Mouse (Mus musculus) lung, embryonic 16.5 days (tissue): ENCODE results near the gene Arid4a. TPM values are rescaled to one million over a fixed set of nuclear protein-coding genes. Genes with fewer than 3 reads are reported as not detected.

Experiments used
- ATAC-seq: fragments of 200-750 bp; cut with Nextera tagmentation; 2 replicates; pipeline ENCODE4 v1.8.0; 2017; ENCODE audit warnings: low read depth, mild to moderate bottlenecking, moderate library complexity
- H3K27ac ChIP-seq: fragments of 300-500 bp; sonication (generic); 2 replicates; pipeline ENCODE4 v1.5.1; 2014; ENCODE audit warnings: mild to moderate bottlenecking, control low read depth, low read length
- H3K27me3 ChIP-seq: fragments of 300-500 bp; sonication (generic); 2 replicates; pipeline ENCODE4 v1.6.1; 2014; ENCODE audit warnings: low read depth, low read length, mixed read lengths; ENCODE audit not compliant: control insufficient read depth, insufficient read depth
- H3K36me3 ChIP-seq: fragments of 300-500 bp; sonication (generic); 2 replicates; pipeline ENCODE4 v1.6.1; 2014; ENCODE audit warnings: low read length; ENCODE audit not compliant: control insufficient read depth, insufficient read depth
- H3K4me1 ChIP-seq: fragments of 300-500 bp; sonication (generic); replicated peaks from 2 replicates; pipeline ENCODE4 v1.6.1; 2014; ENCODE audit warnings: low read length, mixed read lengths; ENCODE audit not compliant: control insufficient read depth, insufficient read depth
- H3K4me2 ChIP-seq: fragments of 300-500 bp; sonication (generic); 2 replicates; pipeline ENCODE4 v1.6.1; 2014; ENCODE audit warnings: low read depth, low read length, control low read depth
- H3K4me3 ChIP-seq: fragments of 300-500 bp; sonication (generic); 2 replicates; pipeline ENCODE4 v1.5.1; 2014; ENCODE audit warnings: mild to moderate bottlenecking, low read length, control low read depth
- H3K9ac ChIP-seq: fragments of 300-500 bp; sonication (generic); 2 replicates; pipeline ENCODE4 v1.6.1; 2014; ENCODE audit warnings: low read length, control low read depth
- H3K9me3 ChIP-seq: fragments of 300-500 bp; sonication (generic); 2 replicates; pipeline ENCODE4 v1.6.1; 2016; ENCODE audit warnings: low read length; ENCODE audit not compliant: control insufficient read depth
- WGBS: fragments of 180-500 bp; shearing (Covaris S2); extraction: QIAGEN DNeasy Blood & Tissue Kit; methylation state at CpG from one replicate; pipeline ENCODE4 v1.1.7; 2014; 5-methylcytosine and 5-hydroxymethylcytosine counted together
- polyA plus RNA-seq: library from polyadenylated mRNA; unstranded; fragments of >200 nt; fragmentation: Nextera tagmentation; extraction: Ambion mirVana; gene quantifications from 2 replicates; pipeline ENCODE4 v1.2.1, GENCODE M21; 2015

Gene Arid4a
- polyA plus RNA-seq, 1 experiment from 2014 or later = 44.7 TPM

- Histone ChIP-seq H3K27ac (no peak overlapping the region), H3K4me3 (no peak overlapping the region), H3K4me2 (no peak overlapping the region), H3K27me3 (no peaks in the 10 kb centered on the region), H3K4me1 (peaks cover 14% of the 10 kb centered on the region), H3K9me3 (no peaks in the 10 kb centered on the region), H3K9ac (no peak overlapping the region), H3K36me3 (peaks cover 24% of the 10 kb centered on the region)
- ATAC-seq = no peak
- WGBS = 94% methylated on average over 4 of the region's 4 CpGs
These were observed 30.7 kb downstream of the Arid4a start for GRCm38 (mm10) chr12:71046501-71046900.

GRCm38 (mm10) chr12:71047473-71048078, 31.8 kb downstream of the Arid4a start:
- Histone ChIP-seq H3K36me3 (peaks cover 20% of the 10 kb centered on the region), H3K9ac (peak overlapping the region; percentile 56), H3K4me2 (peak overlapping the region; percentile 58), H3K27me3 (no peaks in the 10 kb centered on the region), H3K27ac (peak overlapping the region; percentile 84), H3K4me3 (peak overlapping the region; percentile 30), H3K9me3 (no peaks in the 10 kb centered on the region), H3K4me1 (peaks cover 17% of the 10 kb centered on the region)
- ATAC-seq = no peak
- 46% methylated on average over 8 of the region's 8 CpGs for WGBS

GRCm38 (mm10) chr12:71048117-71048516, 32.3 kb downstream of the Arid4a start:
- 5% methylated on average over 7 of the region's 7 CpGs for WGBS
- Histone ChIP-seq H3K4me2 (peak overlapping the region; percentile 58), H3K4me3 (peak overlapping the region; percentile 30), H3K4me1 (peaks cover 19% of the 10 kb centered on the region), H3K9ac (peak overlapping the region; percentile 56), H3K9me3 (no peaks in the 10 kb centered on the region), H3K27ac (peak overlapping the region; percentile 84), H3K27me3 (no peaks in the 10 kb centered on the region), H3K36me3 (peaks cover 18% of the 10 kb centered on the region)
- ATAC-seq = peak; percentile 93

- H3K9ac ChIP-seq = no peak overlapping the region; the same call in 1 of the 2 replicates
These were observed 32.8 kb downstream of the Arid4a start for GRCm38 (mm10) chr12:71048561-71048960.

GRCm38 (mm10) chr12:71049596-71050265, 33.9 kb downstream of the Arid4a start:
- WGBS = 76% methylated on average over 10 of the region's 10 CpGs
- no peak overlapping the region for H3K27ac ChIP-seq
- H3K9ac ChIP-seq = no peak overlapping the region
- H3K27me3 ChIP-seq = no peaks in the 10 kb centered on the region
- peaks cover 19% of the 10 kb centered on the region for H3K4me1 ChIP-seq
- H3K9me3 ChIP-seq = no peaks in the 10 kb centered on the region
- no peak overlapping the region for H3K4me3 ChIP-seq
- no peak overlapping the region for H3K4me2 ChIP-seq
- ATAC-seq = no peak
- peaks cover 13% of the 10 kb centered on the region for H3K36me3 ChIP-seq

More at GRCm38 (mm10) chr12:71048561-71048960, 32.8 kb downstream of the Arid4a start:
- peak overlapping the region; percentile 58 for H3K4me2 ChIP-seq
- WGBS = 44% methylated on average over 1 of the region's 1 CpGs
- H3K36me3 ChIP-seq = peaks cover 16% of the 10 kb centered on the region
- peak overlapping the region; percentile 84 for H3K27ac ChIP-seq
- no peaks in the 10 kb centered on the region for H3K9me3 ChIP-seq
- ATAC-seq = no peak
- H3K27me3 ChIP-seq = no peaks in the 10 kb centered on the region
- H3K4me1 ChIP-seq = peaks cover 19% of the 10 kb centered on the region
- peak overlapping the region; percentile 30 for H3K4me3 ChIP-seq

- peaks cover 19% of the 10 kb centered on the region for H3K4me1 ChIP-seq
These were observed 35.3 kb downstream of the Arid4a start for GRCm38 (mm10) chr12:71051079-71051478.

GRCm38 (mm10) chr12:71052341-71052995, 36.7 kb downstream of the Arid4a start:
- Histone ChIP-seq H3K9ac (no peak overlapping the region), H3K36me3 (0 out of 2 replicates have a peak, but pooled peaks cover 3% of the 10 kb centered on the region), H3K27me3 (no peaks in the 10 kb centered on the region), H3K27ac (no peak overlapping the region), H3K4me3 (no peak overlapping the region), H3K9me3 (no peaks in the 10 kb centered on the region), H3K4me2 (no peak overlapping the region), H3K4me1 (peaks cover 19% of the 10 kb centered on the region)
- no peak for ATAC-seq
- WGBS = 77% methylated on average over 7 of the region's 7 CpGs

More at GRCm38 (mm10) chr12:71051079-71051478, 35.3 kb downstream of the Arid4a start:
- Histone ChIP-seq H3K27ac (no peak overlapping the region), H3K4me2 (no peak overlapping the region), H3K9me3 (no peaks in the 10 kb centered on the region), H3K27me3 (no peaks in the 10 kb centered on the region), H3K9ac (no peak overlapping the region), H3K4me3 (no peak overlapping the region), H3K36me3 (peaks cover 11% of the 10 kb centered on the region)
- 85% methylated on average over 3 of the region's 3 CpGs for WGBS
- no peak for ATAC-seq

- no peak overlapping the region for H3K4me2 ChIP-seq
- H3K4me3 ChIP-seq = no peak overlapping the region
- 84% methylated on average over 1 of the region's 1 CpGs for WGBS
- H3K27ac ChIP-seq = no peak overlapping the region
- H3K9ac ChIP-seq = no peak overlapping the region
- H3K27me3 ChIP-seq = no peaks in the 10 kb centered on the region
- no peaks in the 10 kb centered on the region for H3K9me3 ChIP-seq
- peaks cover 14% of the 10 kb centered on the region for H3K4me1 ChIP-seq
- 0 out of 2 replicates have a peak, but pooled peaks cover 3% of the 10 kb centered on the region for H3K36me3 ChIP-seq
- ATAC-seq = no peak
These were observed 37.2 kb downstream of the Arid4a start for GRCm38 (mm10) chr12:71053031-71053430.

GRCm38 (mm10) chr12:71053486-71053885, 37.7 kb downstream of the Arid4a start:
- no peak for ATAC-seq
- H3K4me3 ChIP-seq = no peak overlapping the region
- 72% methylated on average over 1 of the region's 1 CpGs for WGBS
- H3K4me2 ChIP-seq = no peak overlapping the region
- no peaks in the 10 kb centered on the region for H3K27me3 ChIP-seq
- H3K4me1 ChIP-seq = peaks cover 11% of the 10 kb centered on the region
- 0 out of 2 replicates have a peak, but pooled peaks cover 3% of the 10 kb centered on the region for H3K36me3 ChIP-seq
- H3K9me3 ChIP-seq = no peaks in the 10 kb centered on the region
- H3K27ac ChIP-seq = no peak overlapping the region
- no peak overlapping the region for H3K9ac ChIP-seq
